Mouse (Mus musculus) liver, embryonic 15.5 days (tissue): ENCODE measurements around the gene 6030452D12Rik. TPM values are rescaled to one million over a fixed set of nuclear protein-coding genes. Genes with fewer than 3 reads are reported as not detected.
A peak's percentile ranks its signal among the peaks of the same experiment; 100 is the strongest.

Source experiments
- ATAC-seq: fragments of 200-750 bp; cut with Nextera tagmentation; 2 replicates; pipeline ENCODE4 v1.8.0; 2017; ENCODE audit warnings: moderate number of reproducible peaks, mild to moderate bottlenecking, moderate library complexity; ENCODE audit not compliant: insufficient read depth
- H3K27ac ChIP-seq: fragments of 300-500 bp; sonication (generic); replicated peaks from 2 replicates; pipeline ENCODE4 v1.5.1; 2015; ENCODE audit warnings: mild to moderate bottlenecking, inconsistent platforms
- H3K27me3 ChIP-seq: fragments of 300-500 bp; sonication (generic); 2 replicates; pipeline ENCODE4 v1.6.1; 2015; ENCODE audit warnings: mild to moderate bottlenecking, inconsistent platforms
- H3K36me3 ChIP-seq: fragments of 300-500 bp; sonication (generic); replicated peaks from 2 replicates; pipeline ENCODE4 v1.6.1; 2015; ENCODE audit warnings: moderate library complexity, mild to moderate bottlenecking, inconsistent platforms
- H3K4me1 ChIP-seq: fragments of 300-500 bp; sonication (generic); replicated peaks from 2 replicates; pipeline ENCODE4 v1.6.1; 2015; ENCODE audit warnings: inconsistent platforms
- H3K4me2 ChIP-seq: fragments of 300-500 bp; sonication (generic); 2 replicates; pipeline ENCODE4 v1.6.1; 2015; ENCODE audit warnings: moderate library complexity, mild to moderate bottlenecking, inconsistent platforms
- H3K4me3 ChIP-seq: fragments of 300-500 bp; sonication (generic); replicated peaks from 2 replicates; pipeline ENCODE4 v1.5.1; 2015; ENCODE audit warnings: mild to moderate bottlenecking, inconsistent platforms
- H3K9ac ChIP-seq: fragments of 300-500 bp; sonication (generic); 2 replicates; pipeline ENCODE4 v1.6.1; 2015; ENCODE audit warnings: moderate library complexity, mild to moderate bottlenecking, inconsistent platforms
- H3K9me3 ChIP-seq: fragments of 300-500 bp; sonication (generic); replicated peaks from 2 replicates; pipeline ENCODE4 v1.6.1; 2016; ENCODE audit warnings: inconsistent platforms
- WGBS: fragments of 180-500 bp; shearing (Covaris S2); methylation state at CpG from one replicate; pipeline ENCODE4 v1.1.7; 2015; ENCODE audit warnings: mixed read lengths; ENCODE audit not compliant: insufficient replicate concordance; 5-methylcytosine and 5-hydroxymethylcytosine counted together
- polyA plus RNA-seq: library from polyadenylated mRNA; unstranded; fragments of >200 nt; fragmentation: Nextera tagmentation; extraction: Ambion mirVana; gene quantifications from 2 replicates; pipeline ENCODE4 v1.2.1, GENCODE M21; 2015

Gene 6030452D12Rik
- polyA plus RNA-seq, 1 experiment from 2014 or later = not detected

- H3K9ac ChIP-seq = no peak overlapping the region
- H3K27ac ChIP-seq = no peak overlapping the region
- H3K36me3 ChIP-seq = no peaks in the 10 kb centered on the region
- no peaks in the 10 kb centered on the region for H3K9me3 ChIP-seq
- 79% methylated on average over 1 of the region's 1 CpGs for WGBS
- no peak overlapping the region for H3K4me3 ChIP-seq
- H3K4me2 ChIP-seq = no peak overlapping the region
- peaks cover 7% of the 10 kb centered on the region for H3K4me1 ChIP-seq
- no peak for ATAC-seq
- peaks cover 51% of the 10 kb centered on the region for H3K27me3 ChIP-seq
Measured at GRCm38 (mm10) chr8:106506106-106506505, 5.8 kb downstream of the 6030452D12Rik start.

DNA sequence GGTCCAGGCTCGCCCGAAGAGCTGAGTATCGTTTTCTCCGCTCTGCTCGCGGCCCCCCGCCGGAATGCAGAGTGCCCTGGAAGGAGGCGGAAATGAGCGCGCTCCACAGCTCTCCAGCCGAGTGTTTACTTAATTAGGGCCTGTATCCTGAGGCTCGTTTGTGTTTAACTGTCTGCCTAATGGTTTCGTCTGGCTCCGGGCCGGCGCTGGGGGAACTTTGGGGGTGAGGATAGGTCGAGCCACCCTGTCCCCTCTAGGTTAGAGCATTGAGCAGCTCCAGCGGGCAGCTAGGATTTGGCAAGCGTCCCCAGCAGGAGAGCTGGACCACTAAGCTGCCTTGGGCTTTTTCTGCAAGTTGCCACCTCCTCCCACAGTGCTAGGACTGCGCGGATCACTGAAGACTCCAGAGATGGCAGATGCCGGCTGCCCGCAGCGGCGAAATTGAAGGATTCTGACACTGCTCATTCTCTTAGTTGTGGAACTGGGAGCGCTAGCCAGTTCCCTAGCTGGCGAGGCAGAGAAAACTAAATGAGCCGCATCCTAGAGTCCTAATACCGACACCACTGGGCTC, 7.5 kb downstream of the 6030452D12Rik start:
- Histone ChIP-seq H3K9ac (no peak overlapping the region), H3K36me3 (no peaks in the 10 kb centered on the region), H3K27ac (no peak overlapping the region), H3K4me2 (peak overlapping the region; percentile 48), H3K27me3 (peaks cover 68% of the 10 kb centered on the region), H3K4me3 (0 out of 2 replicates have a peak overlapping the region, but pooled peaks have one; percentile 2), H3K4me1 (peaks cover 10% of the 10 kb centered on the region), H3K9me3 (no peaks in the 10 kb centered on the region)
- ATAC-seq = no peak
- WGBS = 2% methylated on average over 30 of the region's 30 CpGs

GRCm38 (mm10) chr8:106508456-106508855, 8.1 kb downstream of the 6030452D12Rik start:
- Histone ChIP-seq H3K9ac (no peak overlapping the region), H3K36me3 (no peaks in the 10 kb centered on the region), H3K27ac (no peak overlapping the region), H3K9me3 (no peaks in the 10 kb centered on the region), H3K4me1 (peaks cover 10% of the 10 kb centered on the region), H3K4me3 (no peak overlapping the region), H3K4me2 (no peak overlapping the region), H3K27me3 (peaks cover 74% of the 10 kb centered on the region)
- ATAC-seq = no peak
- WGBS = 11% methylated on average over 3 of the region's 3 CpGs

GRCm38 (mm10) chr8:106509079-106509780, 8.9 kb downstream of the 6030452D12Rik start:
- Histone ChIP-seq H3K27ac (no peak overlapping the region), H3K4me2 (no peak overlapping the region), H3K4me1 (peaks cover 10% of the 10 kb centered on the region), H3K27me3 (peaks cover 82% of the 10 kb centered on the region), H3K9me3 (no peaks in the 10 kb centered on the region), H3K36me3 (no peaks in the 10 kb centered on the region), H3K4me3 (no peak overlapping the region), H3K9ac (no peak overlapping the region)
- 42% methylated on average over 8 of the region's 8 CpGs for WGBS
- no peak for ATAC-seq

- 2% methylated on average over 34 of the region's 34 CpGs for WGBS
- peaks cover 10% of the 10 kb centered on the region for H3K4me1 ChIP-seq
- no peaks in the 10 kb centered on the region for H3K36me3 ChIP-seq
- peak within 1 kb of the TSS; percentile 46 for H3K4me2 ChIP-seq
- H3K27me3 ChIP-seq = peaks cover 85% of the 10 kb centered on the region
- H3K27ac ChIP-seq = no peak within 1 kb of the TSS
- H3K4me3 ChIP-seq = peak within 1 kb of the TSS; percentile 32
- no peak for ATAC-seq
- H3K9me3 ChIP-seq = no peaks in the 10 kb centered on the region
- no peak within 1 kb of the TSS for H3K9ac ChIP-seq
Measured at GRCm38 (mm10) chr8:106510365-106510975, 10.1 kb downstream of the 6030452D12Rik start, which contains the start of gene Cdh3. Gene Cdh3, plus strand, starts transcription at chr8:106510891.

GRCm38 (mm10) chr8:106511065-106511501, 10.8 kb downstream of the 6030452D12Rik start:
- no peak for ATAC-seq
- no peak overlapping the region for H3K27ac ChIP-seq
- 1% methylated on average over 22 of the region's 22 CpGs for WGBS
- no peaks in the 10 kb centered on the region for H3K9me3 ChIP-seq
- H3K4me2 ChIP-seq = peak overlapping the region; percentile 46
- H3K27me3 ChIP-seq = peaks cover 84% of the 10 kb centered on the region
- no peak overlapping the region for H3K9ac ChIP-seq
- peaks cover 10% of the 10 kb centered on the region for H3K4me1 ChIP-seq
- H3K4me3 ChIP-seq = peak overlapping the region; percentile 32
- no peaks in the 10 kb centered on the region for H3K36me3 ChIP-seq

GRCm38 (mm10) chr8:106511531-106512041, 11.3 kb downstream of the 6030452D12Rik start:
- no peaks in the 10 kb centered on the region for H3K36me3 ChIP-seq
- no peak for ATAC-seq

DNA sequence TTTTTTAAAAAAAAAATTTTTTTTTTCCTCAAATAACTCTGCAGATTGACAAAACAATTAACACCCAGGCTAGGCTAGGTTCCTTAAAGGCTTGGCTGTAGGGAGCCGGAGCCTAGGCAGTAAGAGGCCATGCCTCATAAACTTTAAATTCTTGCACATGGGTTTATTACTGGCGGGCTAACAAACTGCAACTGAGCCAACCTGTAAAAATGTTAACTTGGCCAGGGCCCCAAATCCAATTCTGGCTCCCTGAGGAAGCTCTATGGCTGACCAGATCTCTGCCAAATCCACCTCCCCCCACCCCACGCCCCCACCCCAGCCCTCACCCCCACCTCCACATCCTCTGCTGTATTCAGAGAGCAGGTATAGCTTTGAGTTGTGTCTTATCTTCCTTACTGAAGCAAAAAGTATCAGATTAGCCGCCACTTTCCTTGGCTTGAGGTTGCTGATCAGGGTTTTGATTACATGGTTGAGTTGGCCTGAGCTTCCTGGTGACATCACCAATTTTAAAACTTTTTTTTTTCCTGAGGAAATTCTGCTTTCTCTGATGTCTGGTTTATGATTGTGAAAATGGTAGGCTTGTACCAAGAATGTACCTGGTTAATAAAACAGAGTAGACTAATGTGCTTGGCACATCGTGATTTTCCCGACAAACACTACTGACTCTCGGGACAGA, 12.3 kb downstream of the 6030452D12Rik start:
- Histone ChIP-seq H3K4me3 (no peak overlapping the region), H3K27ac (no peak overlapping the region), H3K4me1 (peaks cover 10% of the 10 kb centered on the region)

More at GRCm38 (mm10) chr8:106511531-106512041, 11.3 kb downstream of the 6030452D12Rik start:
- Histone ChIP-seq H3K4me2 (peak overlapping the region; percentile 46), H3K9me3 (no peaks in the 10 kb centered on the region), H3K9ac (no peak overlapping the region), H3K27ac (no peak overlapping the region), H3K4me1 (peaks cover 10% of the 10 kb centered on the region), H3K4me3 (peak overlapping the region; percentile 32), H3K27me3 (peaks cover 79% of the 10 kb centered on the region)
- WGBS = 2% methylated on average over 30 of the region's 30 CpGs

GRCm38 (mm10) chr8:106515946-106516479, 15.7 kb downstream of the 6030452D12Rik start:
- H3K4me2 ChIP-seq = no peak overlapping the region
- H3K4me1 ChIP-seq = peaks cover 4% of the 10 kb centered on the region; the same call in 1 of the 2 replicates

More for the DNA sequence above, 12.3 kb downstream of the 6030452D12Rik start:
- Histone ChIP-seq H3K4me2 (no peak overlapping the region), H3K9ac (no peak overlapping the region), H3K27me3 (peaks cover 69% of the 10 kb centered on the region), H3K36me3 (no peaks in the 10 kb centered on the region), H3K9me3 (no peaks in the 10 kb centered on the region)
- ATAC-seq = no peak
- 42% methylated on average over 7 of the region's 7 CpGs for WGBS

DNA sequence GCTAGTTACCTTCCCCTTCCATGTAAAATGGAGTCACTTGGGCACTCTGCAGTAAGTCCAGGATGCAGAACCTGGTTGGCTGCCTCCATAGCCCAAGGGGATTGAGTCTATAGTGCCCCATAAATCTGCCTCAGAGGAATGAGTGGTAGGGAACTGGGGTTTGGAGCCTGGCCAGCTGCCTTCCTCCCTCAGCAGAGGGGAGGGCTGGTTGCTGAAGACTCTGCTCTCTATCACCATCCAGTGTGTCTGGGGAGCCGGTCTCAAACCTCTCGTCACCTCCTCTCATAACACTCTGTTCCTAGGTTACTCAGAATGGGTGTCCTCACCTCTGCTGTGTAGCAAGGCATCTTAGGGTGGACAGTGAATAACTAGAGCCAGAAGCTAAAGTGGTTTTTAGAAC, 16.3 kb downstream of the 6030452D12Rik start:
- Histone ChIP-seq H3K4me1 (no peaks in the 10 kb centered on the region), H3K4me2 (no peak overlapping the region), H3K27ac (no peak overlapping the region), H3K27me3 (peaks cover 29% of the 10 kb centered on the region), H3K9ac (no peak overlapping the region), H3K4me3 (no peak overlapping the region), H3K36me3 (no peaks in the 10 kb centered on the region), H3K9me3 (no peaks in the 10 kb centered on the region)
- ATAC-seq = no peak
- 43% methylated on average over 2 of the region's 2 CpGs for WGBS

More at GRCm38 (mm10) chr8:106515946-106516479, 15.7 kb downstream of the 6030452D12Rik start:
- Histone ChIP-seq H3K9ac (no peak overlapping the region), H3K36me3 (no peaks in the 10 kb centered on the region), H3K27me3 (peaks cover 35% of the 10 kb centered on the region), H3K27ac (no peak overlapping the region), H3K4me3 (no peak overlapping the region), H3K9me3 (no peaks in the 10 kb centered on the region)
- no peak for ATAC-seq
- 24% methylated on average over 1 of the region's 1 CpGs for WGBS
